Mouse (Mus musculus) cerebellum, adult (tissue): ENCODE data around the gene Trpm1.
"Not testable (repeated sequence)": the region's sequence is repeated elsewhere in the genome, so short reads cannot be mapped to it uniquely, and the experiment has no call there.

Source experiments
- ATAC-seq: cut with Nextera tagmentation; 2 replicates; pipeline ENCODE4 v1.9.2; 2017; ENCODE audit warnings: mild to moderate bottlenecking, moderate library complexity, mixed read lengths; ENCODE audit not compliant: insufficient number of reproducible peaks, low FRiP score, low TSS enrichment

Trpm1 gene

GRCm38 (mm10) chr7:64153535-64153934 lies at the start of gene Trpm1:
Trpm1 (plus strand) TSS chr7:64153835.
- no peak for ATAC-seq

GRCm38 (mm10) chr7:64122131-64122715 lies 31.4 kb upstream of the Trpm1 start:
- ATAC-seq, result no peak

GRCm38 (mm10) chr7:64123721-64124120 lies 29.9 kb upstream of the Trpm1 start:
- no peak for ATAC-seq

GRCm38 (mm10) chr7:64125994-64126393 lies 27.6 kb upstream of the Trpm1 start:
- ATAC-seq, result not testable (repeated sequence)

GRCm38 (mm10) chr7:64139866-64140265 lies 13.8 kb upstream of the Trpm1 start:
- ATAC-seq, result no peak

- ATAC-seq, result no peak
These were observed 12.2 kb upstream of the Trpm1 start for GRCm38 (mm10) chr7:64141301-64142032.

DNA sequence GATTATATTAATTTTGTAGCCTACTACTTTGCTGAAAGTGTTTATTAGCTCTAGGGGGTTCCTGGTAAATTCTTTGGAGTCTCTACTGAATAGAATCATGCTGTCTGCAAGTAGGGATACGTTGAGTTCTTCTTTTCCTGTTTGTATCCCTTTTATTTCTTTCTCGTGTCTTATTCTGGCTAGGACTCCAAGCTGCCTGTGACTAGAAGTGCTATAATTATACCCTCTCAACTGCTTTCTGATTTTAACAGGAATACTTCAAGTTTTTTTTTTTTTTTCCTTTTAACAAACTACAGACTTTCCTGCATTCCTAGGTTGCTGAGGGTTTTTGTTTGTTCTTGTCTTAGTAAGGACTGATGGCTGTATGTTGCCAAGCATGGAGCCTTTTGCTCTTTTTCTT lies 4.3 kb upstream of the Trpm1 start:
- ATAC-seq, result no peak

- no peak for ATAC-seq
These were observed 3.9 kb upstream of the Trpm1 start for GRCm38 (mm10) chr7:64149747-64150146.

DNA sequence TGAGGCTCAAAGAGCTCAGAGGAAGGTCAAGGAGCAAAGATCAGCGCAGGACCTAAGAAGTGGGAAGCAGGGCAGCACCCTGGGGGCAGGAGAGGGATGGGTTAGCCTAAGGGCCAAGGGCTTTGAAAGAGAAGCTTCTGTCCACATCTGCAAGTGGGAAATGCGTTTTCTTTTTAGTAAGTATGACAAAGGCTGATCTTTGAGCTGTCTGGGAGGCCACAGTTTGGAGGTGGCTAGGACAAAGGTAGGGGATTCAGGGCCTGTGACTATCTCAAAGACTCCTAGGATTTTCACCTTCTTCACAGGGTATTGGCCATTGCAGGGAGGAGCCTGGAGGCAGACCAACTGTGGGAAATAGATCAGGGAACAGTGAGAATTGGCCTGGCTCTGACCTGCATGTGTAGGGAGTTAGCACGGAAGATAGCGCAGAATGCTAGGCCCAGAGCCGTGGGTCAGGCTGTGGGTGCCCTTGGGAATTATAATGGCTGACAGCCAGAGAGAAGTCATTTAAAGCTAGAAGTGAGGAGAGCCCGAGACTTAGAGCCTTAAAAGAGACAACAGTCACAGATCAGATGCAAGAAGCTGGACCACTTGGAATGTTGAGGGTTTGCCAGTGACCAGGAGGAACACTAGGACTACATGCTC lies 3.1 kb upstream of the Trpm1 start:
- no peak for ATAC-seq

DNA sequence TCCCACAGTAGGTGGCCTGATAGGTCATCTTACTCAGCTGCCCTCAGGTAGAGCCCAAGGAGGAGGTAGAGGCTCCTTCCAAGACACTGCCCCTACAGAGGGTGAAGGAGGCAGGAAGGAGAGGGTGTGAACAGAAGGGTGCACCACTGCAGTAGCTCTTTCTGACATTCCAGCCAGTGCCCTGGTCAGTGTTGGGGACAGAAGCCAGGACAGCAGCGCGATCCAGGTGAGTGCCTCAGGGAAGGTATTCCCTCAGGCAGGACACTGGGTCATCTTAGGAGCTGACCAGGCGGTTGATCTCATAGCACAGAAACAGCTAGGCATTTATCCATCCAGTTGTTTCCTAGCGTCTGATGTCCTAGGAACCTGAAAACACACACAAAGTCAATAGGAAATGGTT lies 1.6 kb downstream of the Trpm1 start:
- ATAC-seq, result no peak

- peak; percentile 89 for ATAC-seq
These were observed 2.1 kb downstream of the Trpm1 start for GRCm38 (mm10) chr7:64155687-64156086.

GRCm38 (mm10) chr7:64156271-64156911 lies 2.8 kb downstream of the Trpm1 start:
- peak; percentile 21; the same call in 1 of the 2 replicates for ATAC-seq

- no peak for ATAC-seq
These were observed 3.5 kb downstream of the Trpm1 start for GRCm38 (mm10) chr7:64156918-64157690.

GRCm38 (mm10) chr7:64158281-64159055 lies 4.8 kb downstream of the Trpm1 start:
- no peak for ATAC-seq

DNA sequence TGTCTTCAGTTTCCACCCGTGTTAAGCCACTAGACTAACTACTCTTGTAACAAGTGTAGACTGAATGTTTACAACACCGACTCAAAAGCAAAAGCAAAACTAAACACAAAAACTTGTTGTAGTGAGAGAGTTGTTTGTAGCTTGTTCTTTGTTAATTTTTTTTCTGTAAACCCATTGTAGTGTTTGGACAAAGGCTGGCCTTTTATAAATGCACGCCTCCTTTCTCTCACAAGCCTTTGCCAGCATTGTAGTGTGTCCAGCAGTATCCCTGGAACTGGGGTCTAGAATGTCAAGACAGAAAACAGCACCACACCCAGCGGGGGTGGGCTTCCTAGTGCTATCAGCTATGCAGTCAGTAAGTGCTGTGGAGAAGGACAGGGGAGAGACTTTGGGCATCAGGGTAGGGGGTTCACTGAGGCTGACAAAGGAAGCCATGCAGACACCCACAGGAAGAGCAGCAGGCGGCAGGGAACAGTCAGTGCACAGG lies 5.5 kb downstream of the Trpm1 start:
- no peak for ATAC-seq

- ATAC-seq, result no peak
These were observed 6.3 kb downstream of the Trpm1 start for GRCm38 (mm10) chr7:64159612-64160591.

DNA sequence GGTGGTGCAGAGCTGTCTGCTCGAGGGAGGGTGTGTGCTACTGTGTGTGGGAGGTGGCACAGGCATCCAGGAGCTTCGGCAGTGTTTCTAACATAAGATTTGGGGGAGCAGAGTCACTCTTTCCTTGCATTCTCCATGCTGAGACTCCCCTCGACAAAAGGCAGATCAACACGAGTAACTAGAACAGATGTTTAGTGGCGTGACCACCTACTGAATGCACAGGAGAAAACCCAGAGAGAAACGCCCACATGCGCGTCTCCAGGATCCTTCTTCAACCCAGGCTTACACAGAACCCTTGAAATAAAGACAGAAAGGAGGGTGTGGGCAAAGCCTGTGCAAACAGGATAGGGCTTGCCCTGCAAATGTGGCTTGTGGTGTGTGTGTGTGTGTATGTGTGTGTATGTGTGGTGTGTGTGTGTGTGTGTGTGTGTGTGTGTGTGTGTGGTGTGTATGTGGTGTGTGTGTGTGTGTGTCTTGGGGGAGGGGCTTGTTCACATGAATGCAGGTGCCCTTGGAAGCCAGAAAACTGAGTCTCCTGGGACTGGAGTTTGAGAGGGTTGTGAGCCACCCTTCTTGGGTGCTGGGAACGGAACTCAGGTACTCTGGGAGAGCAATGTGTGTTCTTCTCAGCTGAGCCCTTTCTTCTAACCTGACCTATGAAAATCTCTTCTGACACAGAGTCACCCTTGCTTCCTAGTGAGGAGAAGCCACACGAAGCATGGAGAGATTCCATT lies 7.3 kb downstream of the Trpm1 start:
- ATAC-seq, result no peak

DNA sequence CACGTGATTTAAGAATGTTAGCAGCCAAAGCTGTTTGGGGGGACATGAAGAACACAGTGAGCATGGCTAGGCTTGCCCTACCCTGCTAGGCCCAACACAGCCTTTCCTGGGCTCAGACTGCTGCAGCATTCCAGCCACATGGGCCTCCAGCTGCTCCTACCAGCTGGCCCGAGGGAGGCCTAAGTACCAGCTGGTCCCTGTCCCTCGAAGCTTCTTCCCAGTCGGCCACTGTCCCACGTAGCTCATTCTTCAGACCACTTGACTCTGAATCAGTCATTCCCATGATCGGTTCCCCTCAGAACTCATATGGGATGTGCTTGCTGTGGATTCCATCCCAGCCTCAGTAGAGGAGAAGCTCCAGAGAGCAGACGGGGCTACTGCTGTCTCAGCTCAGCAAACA lies 8.4 kb downstream of the Trpm1 start:
- ATAC-seq, result no peak
